Mouse (Mus musculus): ENCODE data around the gene Gas7. TPM values are rescaled to one million over a fixed set of nuclear protein-coding genes. Genes with fewer than 3 reads are reported as not detected.

Gene Gas7
- total RNA-seq, 2 experiments from 2014 or later, result 21.3 to 22.2 TPM

DNA sequence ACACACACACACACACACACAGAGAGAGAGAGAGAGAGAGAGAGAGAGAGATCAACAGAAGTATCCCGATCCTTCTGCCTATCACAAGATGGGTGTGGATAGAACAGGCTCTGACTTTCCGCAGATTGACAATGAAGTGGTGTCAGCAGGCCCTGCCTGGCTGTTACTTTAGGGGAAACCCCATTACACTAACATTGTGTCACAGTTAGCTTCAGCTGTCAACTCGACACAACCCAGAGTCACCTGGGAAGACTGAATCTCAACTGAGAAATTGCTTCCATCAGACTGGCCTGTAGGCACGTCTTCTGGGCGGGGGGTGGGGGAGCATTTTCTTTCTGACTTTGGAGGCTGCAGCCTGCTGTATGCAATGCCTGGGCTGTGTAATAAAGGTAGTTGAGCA lies 111.5 kb downstream of the Gas7 start:
- intact Hi-C loops (cut with DNase I), result no loop called here
- no peak for DNase-seq

DNA sequence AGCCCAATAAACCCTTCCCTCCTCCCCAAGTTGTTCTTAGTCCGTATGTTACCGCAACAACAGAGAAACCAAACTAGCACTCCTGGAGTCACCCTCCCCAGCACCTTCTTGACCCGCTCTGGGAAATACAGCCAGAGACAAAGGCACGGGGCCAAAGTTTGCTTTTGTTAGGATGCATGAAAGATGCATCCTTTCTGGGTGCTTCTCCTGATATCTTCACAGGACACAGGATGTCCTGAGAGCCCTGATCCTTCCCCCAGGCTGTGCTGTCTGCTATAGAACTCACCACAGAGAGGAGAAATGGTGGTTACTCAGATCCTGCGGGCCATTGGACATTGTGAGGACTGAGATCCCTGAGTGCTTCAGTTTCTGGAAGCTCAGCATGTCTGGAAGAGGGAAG lies 111.9 kb downstream of the Gas7 start:
- intact Hi-C loops (cut with DNase I), result no loop called here

DNA sequence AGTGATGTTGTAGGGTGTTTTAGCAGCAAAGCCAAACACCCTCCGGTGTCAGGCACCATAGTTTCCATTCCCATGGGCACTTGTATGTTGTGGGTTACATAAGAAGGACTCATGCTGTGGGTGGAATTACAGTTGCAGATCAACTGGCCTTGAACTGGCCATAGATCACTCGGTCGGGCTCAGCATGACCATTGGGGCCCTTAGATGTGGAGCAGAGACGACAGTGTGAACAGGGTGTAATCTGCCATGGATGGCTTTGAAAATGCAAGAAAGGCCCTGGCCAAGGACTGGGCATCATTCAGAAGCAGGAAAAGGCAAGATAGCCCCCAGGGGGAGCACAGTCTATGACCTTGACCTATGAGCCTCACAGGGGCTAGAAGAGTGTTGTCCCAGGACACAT lies 112.8 kb downstream of the Gas7 start:
- intact Hi-C loops (cut with DNase I), result no loop called here

More for the DNA sequence above, 111.9 kb downstream of the Gas7 start:
- DNase-seq, result no peak

DNA sequence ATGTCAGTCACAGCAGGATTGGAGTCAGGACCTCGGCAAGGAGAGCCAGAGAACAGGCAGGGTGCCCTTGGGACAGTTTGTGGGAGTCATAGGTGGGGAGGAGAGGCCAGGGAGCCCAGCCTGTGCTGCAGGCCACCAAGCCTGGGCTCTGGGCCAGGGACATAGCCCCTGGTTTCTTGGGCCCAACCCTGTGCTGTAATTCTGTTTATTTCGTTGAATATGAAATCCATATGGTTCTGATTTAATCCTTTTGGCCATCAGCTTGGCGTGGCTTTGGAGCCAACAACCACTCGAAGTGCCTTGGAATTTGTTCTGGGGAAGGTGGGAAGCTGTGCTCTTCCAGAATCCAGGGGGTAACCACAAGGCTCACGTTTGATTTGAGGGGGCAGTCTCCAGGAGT lies 113.6 kb downstream of the Gas7 start:
- intact Hi-C loops (cut with DNase I), result no loop called here

More for the DNA sequence above, 112.8 kb downstream of the Gas7 start:
- no peak for DNase-seq

DNA sequence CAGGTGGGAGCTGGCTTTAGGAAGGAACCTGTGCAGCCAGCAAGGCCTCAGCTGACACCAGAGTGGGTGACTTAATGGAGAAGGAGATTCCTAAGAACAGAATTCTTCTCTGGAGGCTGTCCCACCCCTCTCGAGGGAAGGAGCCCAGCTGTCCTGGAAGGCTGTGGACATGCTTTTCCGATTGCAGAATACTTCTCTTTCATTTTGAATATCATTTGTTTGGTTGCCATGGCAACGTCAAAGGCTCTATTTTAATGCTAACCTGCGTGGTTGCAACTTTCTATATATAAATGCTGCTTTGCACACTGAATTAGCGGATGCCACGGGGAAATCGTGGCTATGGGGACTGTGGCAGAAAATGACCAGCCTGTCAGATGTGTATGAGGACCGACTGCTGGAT lies 115.7 kb downstream of the Gas7 start:
- intact Hi-C loops (cut with DNase I), result no loop called here
- DNase-seq, result peak; percentile 76 to 78

More for the DNA sequence above, 113.6 kb downstream of the Gas7 start:
- no peak for DNase-seq

DNA sequence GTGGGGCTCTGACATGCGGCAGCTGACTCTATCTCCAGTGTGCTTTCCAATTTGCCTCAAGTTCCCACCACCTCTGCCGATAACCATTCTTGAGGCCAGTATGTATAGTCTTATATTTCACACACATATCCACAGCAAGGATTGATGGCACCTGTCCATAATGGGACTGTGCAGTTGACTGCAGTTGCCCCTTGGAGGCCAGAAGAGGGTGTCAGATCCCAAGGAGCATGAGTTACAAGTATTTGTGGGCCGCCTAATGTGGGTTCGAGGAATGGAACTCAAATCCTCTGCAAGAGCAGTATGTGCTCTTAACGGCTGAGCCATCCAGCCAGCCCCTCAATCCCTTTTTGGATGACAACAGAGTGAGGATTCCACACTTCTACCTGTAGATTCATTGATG lies 119.1 kb downstream of the Gas7 start:
- no peak for DNase-seq
- intact Hi-C loops (cut with DNase I), result no loop called here

DNA sequence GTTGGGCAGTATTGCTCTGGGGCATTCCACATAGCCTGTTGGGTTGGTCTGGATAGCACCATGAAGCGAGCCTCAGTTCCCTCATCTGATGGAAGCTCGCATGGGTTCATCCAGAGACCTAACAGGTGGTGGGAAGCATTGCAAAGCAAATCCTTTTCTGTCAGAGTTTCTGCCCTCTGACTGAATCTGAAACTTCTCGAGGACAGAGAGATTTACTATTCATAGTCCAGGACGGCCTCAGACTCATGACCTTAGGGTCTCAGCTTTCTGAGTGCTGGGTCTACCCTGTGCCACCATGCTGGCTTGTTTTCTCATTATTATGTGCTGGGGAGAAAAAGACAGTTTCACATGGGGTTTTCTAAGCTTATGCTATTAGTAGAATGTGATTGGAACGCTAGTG lies 122.2 kb downstream of the Gas7 start:
- intact Hi-C loops (cut with DNase I), result no loop called here
- DNase-seq, result no peak

DNA sequence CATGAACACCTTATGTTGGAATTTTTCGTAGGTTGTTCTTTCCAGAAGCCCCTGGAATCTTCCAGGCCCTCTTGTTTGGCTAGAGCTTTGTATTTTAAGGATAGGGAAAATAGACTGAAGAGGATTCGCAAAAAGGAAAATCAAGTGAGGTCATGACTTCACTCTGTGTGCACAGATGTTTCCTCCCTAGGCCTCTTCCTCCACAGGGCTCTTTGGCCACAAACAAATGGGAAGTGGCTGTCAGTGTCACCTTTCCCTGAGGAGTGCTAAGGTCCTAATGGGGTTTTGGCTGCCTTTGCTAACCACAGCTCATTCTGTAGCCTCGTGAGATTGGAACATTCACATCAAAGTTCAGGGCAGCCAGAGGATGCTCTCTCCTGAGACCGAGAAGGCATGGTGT lies 122.8 kb downstream of the Gas7 start:
- DNase-seq, result no peak
- intact Hi-C loops (cut with DNase I), result no loop called here

DNA sequence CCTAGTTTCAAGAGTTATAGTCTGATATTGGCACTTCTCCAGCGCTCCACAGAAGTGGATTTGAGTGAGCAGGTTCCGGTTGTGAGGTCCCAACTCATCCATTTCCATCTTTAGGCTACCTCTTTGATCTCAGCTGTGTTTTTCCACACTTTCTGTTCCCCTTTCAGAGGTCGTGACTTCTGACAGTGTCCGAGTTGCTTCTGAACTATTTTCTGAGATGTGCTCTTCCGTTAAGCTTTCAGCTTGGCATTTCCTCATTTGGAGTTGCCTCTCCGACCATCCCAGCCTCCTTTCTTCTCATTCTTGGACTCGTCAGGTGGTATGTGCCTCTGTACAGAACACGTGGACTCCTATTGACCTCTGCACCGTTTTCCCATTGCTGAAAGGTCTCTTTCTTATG lies 123.9 kb downstream of the Gas7 start:
- DNase-seq, result no peak
- intact Hi-C loops (cut with DNase I), result no loop called here

DNA sequence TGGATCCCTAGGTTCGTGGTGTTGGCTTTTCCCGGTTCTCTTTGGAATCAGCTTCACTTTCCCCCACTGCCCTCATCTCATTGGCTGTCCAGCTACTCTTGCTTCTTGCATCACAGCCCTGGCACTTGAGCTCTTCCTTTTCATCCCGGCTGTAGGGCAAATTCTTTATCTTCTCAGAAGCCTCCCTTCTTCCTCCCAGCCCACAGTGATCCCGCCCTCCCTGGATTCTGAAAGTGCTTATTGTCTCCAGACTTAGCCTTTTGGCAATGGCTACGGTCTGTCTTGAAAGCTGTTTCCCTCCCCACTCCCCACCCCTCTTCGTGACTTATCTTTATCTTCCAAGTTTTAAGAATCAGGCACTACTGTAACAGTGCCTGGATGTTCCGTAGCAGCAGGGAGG lies 126.3 kb downstream of the Gas7 start:
- peak; percentile 56 to 66 for DNase-seq
- intact Hi-C loops (cut with DNase I), result no loop called here

DNA sequence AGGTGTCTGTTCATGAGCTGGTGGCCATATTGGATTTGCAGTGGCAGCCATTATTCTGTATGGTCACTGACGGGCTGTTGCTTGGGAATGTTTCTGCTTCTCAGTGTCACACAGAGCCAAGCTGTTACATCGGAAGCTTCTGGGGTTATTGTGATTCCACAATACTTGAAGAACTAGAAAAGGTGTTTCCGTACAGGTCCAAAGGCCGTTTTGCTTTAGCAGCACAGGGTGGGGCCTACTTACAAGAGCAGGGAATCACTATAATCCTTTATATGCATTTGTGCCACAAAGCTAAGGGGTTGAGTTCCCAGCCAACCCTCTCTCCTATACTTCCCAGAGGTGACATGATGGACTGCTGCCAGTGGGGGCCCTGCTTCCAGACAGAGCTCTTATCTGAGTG lies 127.3 kb downstream of the Gas7 start:
- intact Hi-C loops (cut with DNase I), result no loop called here
- no peak for DNase-seq

DNA sequence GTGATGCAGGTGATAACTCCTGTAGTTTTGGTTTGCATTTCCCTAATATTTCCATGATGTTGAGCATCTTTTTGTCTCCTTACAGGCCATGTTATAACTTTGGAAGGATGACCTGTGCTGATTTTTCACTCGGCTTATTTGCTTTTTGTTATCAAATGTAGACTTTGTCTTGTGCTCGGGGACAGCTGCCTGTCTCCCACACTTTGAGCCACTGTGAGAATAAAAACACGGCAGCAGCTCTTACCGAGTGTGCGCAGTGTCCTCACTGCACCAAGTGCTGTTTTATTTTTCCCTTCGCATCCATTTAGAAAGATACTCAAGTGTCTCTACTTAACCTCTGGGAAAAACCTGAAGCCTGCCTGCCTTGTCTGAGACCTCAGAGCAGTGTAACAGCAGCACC lies 129.8 kb downstream of the Gas7 start:
- DNase-seq, result no peak
- intact Hi-C loops (cut with DNase I), result loop anchor here (5.0 kb wide), 1 partner anchor 62 kb away; no protein-coding TSS in a partner anchor

DNA sequence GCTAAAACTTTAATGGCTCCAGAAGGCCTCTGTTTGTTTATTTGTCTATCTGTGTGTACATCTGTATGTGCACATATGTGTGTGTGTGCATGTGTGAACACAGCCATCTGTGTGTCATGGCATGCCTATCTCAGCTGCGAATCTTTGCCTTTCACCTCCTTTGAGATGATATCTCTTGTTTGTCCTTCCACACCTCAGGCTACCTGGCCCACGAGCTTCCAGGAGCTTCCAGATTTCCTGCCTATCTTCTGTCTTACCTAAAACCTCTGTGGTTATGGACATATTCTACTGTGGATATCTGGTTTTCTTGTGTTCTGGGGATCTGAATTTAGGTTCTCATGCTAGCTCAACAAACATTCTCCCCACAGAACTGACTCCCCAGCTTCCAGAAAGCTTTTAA lies 130.4 kb downstream of the Gas7 start:
- intact Hi-C loops (cut with DNase I), result loop anchor here (5.0 kb wide), 1 partner anchor 62 kb away; no protein-coding TSS in a partner anchor
- no peak for DNase-seq

DNA sequence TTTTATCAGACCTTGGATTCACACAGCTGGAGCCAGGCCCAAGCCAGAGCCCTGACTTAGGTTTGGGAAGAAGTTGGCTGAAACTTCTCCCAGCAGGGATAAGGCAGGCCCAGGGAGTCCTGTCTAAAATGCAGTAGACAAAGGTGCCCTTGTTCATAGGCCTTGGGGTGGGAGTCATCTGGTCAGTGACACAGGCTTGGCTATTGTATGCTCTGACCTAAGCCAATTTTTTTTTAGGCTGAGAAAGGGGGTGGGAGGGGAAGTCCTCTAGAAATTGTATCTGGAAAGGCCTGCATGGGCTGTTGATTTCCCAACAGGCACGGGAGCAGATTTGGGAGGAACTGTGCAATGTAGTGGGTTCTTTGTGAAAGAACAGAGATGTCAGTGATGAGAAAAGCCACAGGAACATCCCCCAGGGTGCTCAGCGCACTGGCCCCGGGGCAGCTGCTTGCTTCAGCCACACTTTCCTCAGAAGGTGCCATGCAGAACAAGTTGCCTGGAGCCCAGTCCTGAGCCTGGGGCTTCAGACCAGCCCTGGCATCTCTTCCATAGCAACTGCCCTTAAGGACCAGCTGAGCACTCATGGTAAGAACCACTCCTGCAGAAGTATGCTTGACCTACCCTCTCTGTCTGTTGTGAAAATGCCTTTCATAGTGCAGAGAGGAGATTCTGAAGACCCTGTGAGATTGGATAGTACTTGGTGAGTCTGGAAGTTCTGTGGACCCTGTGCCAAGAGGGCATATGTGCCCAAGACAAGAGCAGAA lies 131.2 kb downstream of the Gas7 start:
- peak; percentile 73 to 75 for DNase-seq
- intact Hi-C loops (cut with DNase I), result loop anchor here (5.0 kb wide), 1 partner anchor 61 kb away; no protein-coding TSS in a partner anchor

DNA sequence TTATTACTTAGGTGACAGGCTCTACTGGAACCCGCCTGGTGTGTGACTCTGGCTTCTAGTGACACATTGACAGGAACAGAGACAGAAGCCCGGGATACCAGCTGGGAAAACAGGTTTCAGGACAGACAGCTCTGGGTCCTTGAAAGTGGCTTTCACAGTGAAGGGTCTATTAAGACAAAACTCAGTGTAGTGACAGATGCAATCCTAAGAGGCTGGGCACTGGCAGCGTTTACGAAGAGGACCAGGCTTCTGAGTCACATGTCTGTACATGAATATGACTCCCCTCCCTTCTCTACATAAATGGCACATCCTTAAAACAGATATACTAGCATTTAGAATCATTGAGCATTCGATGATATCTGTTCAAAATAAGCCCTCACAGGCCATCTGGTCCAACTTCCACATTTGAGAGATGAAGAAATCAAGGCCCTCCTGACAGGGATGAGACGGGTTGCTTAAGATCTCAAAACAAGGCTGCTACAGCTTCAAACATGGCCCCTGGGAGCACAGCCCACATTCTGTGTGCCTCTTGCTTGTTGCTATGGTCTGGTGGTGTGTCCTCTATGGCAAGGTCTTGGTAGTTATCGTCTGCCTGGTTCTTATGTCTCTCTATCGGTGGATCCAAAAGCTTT lies 133.1 kb downstream of the Gas7 start:
- intact Hi-C loops (cut with DNase I), result loop anchor here (5.0 kb wide), 1 partner anchor 59 kb away; no protein-coding TSS in a partner anchor
- no peak for DNase-seq

DNA sequence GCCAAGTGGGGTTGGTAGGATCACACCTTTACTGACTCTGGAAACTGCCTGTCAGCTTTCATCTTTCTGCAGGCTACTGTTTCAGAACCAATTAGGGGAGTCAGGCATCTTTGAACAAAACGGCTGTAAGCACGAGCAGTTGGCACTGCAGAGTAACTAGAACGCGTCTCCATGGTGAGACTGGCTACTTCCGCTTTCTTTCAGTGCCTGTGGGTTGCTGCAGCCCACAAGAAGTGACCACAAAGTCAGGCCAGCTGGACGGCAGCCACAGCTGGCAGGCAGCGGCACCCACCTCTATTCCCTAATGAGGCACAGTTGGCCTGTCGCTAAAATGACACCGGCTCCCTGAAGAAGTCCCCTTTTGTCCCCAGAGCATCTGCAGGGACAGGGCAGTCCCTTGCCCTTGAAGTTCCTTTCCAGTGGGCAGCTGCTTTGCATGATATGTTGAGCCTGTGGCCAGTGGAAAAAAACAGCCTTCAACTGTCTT lies 133.6 kb downstream of the Gas7 start:
- intact Hi-C loops (cut with DNase I), result loop anchor here (5.0 kb wide), 1 partner anchor 58 kb away; no protein-coding TSS in a partner anchor

DNA sequence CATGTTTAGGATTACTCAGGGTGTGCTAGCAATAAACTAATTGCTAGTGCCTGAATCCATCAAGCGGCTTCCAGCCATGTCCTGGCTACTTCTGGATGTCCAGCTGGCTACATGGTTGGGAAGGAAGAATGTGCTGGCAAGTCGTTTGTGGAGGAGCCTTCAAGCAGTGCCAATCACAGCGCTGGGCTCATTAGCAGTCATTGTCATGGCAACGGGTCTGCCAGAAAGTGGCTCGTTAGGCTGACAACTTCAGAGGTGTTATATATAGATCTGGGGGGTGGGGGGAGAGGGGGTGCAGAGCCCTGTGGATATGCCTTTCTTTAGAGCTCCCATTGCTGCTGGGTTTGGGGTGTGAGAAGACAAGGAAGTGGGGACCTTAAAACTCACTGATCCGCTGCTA lies 141.0 kb downstream of the Gas7 start:
- intact Hi-C loops (cut with DNase I), result no loop called here
- DNase-seq, result peak in 1 of 2 experiments; percentile 39

More for the DNA sequence above, 133.6 kb downstream of the Gas7 start:
- DNase-seq, result peak; percentile 81 to 82

DNA sequence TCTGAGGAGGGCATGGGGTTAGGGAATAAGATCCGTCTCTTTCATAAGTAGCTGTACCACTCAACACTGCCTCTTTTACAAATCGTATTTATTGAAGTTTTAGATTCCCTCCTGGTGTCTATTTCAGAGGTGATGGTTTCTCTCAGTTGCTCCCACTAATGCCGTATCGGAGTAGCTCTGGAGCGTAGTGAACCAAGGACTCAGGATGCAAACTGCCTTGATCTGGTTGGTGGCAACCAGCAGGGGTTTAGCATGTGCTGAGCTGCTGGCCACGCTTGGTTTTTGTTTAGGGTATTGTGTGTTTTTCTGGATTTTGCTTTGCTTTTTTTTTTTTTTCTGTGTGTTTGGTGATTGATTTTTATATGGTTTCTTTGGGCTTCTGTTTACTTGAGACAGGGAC lies 141.6 kb downstream of the Gas7 start:
- no peak for DNase-seq
- intact Hi-C loops (cut with DNase I), result no loop called here

DNA sequence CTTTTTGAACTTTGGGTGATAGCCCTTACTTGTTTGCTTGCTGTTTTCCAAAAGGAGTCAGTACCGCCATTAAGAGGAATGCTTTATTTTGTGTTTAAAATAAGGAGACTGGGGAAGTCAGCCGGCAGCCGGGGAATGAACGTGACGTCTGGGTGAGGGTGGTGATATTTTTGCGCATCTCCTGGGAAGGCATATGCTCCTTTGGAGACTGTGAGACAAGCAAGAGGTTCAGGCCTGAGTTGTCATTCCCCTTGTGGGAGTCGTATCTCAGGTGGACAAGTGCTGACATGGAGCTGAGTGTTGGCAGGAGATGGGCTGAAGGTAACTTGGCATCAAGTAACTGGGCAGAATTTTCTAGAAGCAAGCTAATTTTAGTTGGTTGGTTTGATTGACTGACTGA lies 142.2 kb downstream of the Gas7 start:
- DNase-seq, result no peak
- intact Hi-C loops (cut with DNase I), result no loop called here

DNA sequence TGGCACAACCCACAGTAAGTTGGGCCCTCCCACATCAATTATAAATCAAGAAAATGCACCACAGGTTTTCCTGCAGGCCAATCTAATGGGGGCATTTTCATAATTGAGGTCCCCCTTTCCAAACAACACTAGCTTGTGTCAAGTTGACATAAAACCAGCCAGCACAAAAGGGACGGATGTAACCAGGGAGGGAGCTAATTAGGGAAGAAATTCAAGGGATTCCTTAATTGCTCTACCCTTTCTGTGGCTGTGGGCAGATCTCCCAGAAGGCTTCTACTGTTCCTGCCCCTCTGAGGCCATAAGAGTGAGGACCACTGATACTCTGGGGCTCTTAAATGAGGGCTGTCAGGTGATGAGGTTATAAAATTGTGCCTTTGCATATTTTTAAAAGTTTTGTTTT lies 143.9 kb downstream of the Gas7 start:
- intact Hi-C loops (cut with DNase I), result no loop called here
- DNase-seq, result no peak

DNA sequence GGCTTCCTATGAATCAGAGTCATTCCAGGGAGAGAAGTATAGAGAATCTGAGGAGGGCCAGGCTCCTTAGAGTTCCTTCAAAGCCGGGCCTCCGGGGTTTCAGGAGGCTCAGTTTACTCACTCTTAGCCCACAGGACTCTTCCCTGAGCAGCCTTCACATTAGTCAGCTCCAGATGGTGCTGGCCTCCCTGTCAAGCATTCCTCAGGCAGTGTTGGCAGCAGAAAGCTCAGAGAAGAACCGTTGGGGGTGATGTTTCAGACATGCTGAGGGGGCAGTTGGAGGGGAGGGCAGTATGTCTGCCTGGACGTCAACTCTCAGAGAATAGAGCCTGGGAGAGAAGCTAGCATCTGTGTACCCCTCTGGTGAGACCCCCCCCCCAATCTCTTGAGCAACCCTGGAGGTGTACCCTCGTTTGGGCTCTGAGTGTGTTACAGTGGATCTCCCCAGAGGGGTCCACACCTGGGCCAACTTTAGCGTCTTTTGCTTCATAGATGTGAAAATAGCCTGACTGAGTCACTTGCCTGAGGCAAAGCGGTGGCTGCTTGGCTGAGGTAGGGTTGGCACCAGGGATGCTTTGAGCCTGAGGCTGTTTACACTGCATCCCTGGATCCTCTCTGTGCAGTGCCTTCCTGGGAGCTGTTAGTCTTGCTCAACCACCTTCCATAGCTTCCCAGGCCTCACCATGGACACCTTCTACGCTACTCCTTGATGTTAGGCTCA lies 145.6 kb downstream of the Gas7 start:
- intact Hi-C loops (cut with DNase I), result no loop called here
- DNase-seq, result no peak

Measured in heart, postnatal 10 days (tissue).